Mouse (Mus musculus) E14TG2a.4 (cell line): ENCODE measurements around the gene Pfpl.
A peak's percentile ranks its signal among the peaks of the same experiment; 100 is the strongest.

ENCODE experiments used
- H3K27me3 ChIP-seq: 2 replicates; pipeline ENCODE4 v1.6.1; 2014; ENCODE audit warnings: low read length, control low read depth; ENCODE audit not compliant: insufficient read depth
- H3K36me3 ChIP-seq: 2 replicates; pipeline ENCODE4 v1.6.1; 2014; ENCODE audit warnings: low read length, control low read depth; ENCODE audit not compliant: insufficient read depth
- H3K4me1 ChIP-seq: replicated peaks from 2 replicates; pipeline ENCODE4 v1.6.1; 2014; ENCODE audit warnings: low read depth, low read length, control low read depth
- H3K4me3 ChIP-seq: replicated peaks from 2 replicates; pipeline ENCODE4 v1.5.1; 2014; ENCODE audit warnings: mild to moderate bottlenecking, low read length
- H3K9me3 ChIP-seq: 2 replicates; pipeline ENCODE4 v1.6.1; 2014; ENCODE audit warnings: low read length, control low read depth
- CTCF ChIP-seq: conservative IDR thresholded peaks from 2 replicates; pipeline ENCODE4 v1.5.1; 2014; ENCODE audit warnings: low read length
- NANOG ChIP-seq: IDR thresholded peaks from 2 replicates; pipeline ENCODE4 v1.6.1; 2014; ENCODE audit warnings: borderline replicate concordance, low read length, mixed read lengths
- POU5F1 ChIP-seq: IDR thresholded peaks from 2 replicates; pipeline ENCODE4 v1.6.1; 2014; ENCODE audit warnings: low read length, borderline replicate concordance

Gene Pfpl

DNA sequence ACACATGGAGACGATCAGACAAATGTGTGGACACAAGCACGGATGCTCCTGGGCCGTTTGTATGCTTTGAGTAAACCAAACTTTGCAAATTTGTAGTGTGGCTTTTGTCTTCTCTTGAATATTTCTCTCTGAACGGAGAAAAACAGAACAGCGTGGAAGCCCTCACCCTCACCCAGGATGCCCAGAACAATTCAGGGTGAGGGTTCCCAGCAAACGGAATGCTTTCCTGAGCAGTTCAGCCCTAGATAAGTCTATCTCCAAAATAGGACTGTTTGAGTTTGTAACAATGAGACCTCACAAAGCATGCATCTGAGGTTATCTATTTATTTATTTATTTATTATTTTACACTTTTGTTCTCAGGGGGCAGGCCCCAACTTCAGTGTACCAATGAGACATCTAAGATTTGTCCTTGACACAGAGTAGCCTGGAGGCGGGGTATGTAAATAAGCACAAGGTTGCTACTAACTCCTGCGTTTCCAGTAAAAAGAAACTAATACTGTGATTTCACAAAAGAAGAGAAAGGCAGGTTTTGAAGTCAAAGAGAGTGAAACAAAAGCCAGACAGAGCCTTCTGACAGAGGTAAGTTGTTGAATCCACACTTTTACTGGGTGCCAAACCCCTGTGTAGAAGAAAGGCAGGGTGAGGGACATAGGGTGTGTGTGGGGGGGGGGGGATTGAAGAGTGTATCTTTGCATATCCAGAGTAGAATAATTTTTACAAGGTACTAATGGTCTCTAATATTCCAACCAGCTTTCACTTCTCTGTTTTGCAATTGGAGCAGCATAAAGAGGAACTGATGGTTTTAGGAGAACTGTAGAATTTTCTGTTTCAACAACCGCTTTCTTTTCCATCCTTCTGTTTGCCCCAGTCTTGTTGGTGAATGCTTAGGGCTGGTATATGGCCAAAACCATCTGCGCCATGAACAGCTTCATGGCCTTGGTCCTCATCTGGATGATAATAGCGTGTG lies 32.9 kb downstream of the Pfpl start, which contains the start of gene Mpeg1:
Gene Mpeg1, plus strand, starts transcription at position 498 of the 968 bp plus-strand sequence.
- TF ChIP-seq POU5F1 (no peak), CTCF (no peak), NANOG (no peak)
- Histone ChIP-seq H3K4me1 (peaks cover 25% of the 10 kb centered on the region), H3K9me3 (peaks cover 46% of the 10 kb centered on the region), H3K27me3 (no peaks in the 10 kb centered on the region), H3K4me3 (no peak within 1 kb of the TSS), H3K36me3 (no peaks in the 10 kb centered on the region)

DNA sequence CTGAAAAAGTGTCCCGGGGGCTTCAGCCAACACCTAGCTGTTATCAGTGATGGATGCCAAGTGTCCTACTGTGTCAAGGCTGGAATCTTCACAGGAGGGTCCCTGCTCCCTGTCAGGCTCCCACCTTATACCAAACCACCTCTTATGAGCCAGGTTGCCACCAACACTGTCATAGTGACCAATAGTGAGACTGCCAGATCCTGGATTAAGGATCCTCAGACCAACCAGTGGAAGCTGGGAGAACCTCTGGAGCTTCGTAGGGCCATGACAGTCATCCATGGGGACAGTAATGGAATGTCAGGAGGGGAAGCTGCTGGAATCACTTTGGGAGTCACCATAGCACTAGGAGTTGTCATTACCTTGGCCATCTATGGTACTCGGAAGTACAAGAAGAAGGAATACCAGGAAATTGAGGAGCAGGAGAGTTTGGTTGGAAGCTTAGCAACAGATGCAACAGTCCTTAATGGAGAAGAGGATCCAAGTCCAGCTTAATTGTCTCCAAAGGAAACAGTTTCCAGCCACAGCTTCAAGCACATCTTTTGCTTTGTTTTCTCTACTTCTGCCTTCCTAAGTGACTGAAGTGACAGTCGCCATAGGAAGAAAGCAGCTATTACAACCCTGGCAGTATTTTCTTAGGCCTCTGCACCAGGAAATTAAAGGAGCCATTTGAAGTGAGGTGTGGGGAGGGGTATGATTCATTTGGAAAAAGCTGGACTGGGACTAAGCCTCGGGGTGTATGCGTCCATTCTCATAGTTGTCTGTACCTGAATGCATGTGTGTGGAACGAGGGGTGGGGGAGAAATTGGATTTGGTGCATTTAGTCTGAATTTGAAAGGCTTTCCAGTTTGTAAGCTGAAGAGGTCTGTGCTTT lies 35.4 kb downstream of the Pfpl start:
- Histone ChIP-seq H3K4me3 (no peak overlapping the region), H3K27me3 (no peaks in the 10 kb centered on the region), H3K9me3 (peaks cover 28% of the 10 kb centered on the region), H3K4me1 (peaks cover 29% of the 10 kb centered on the region), H3K36me3 (no peaks in the 10 kb centered on the region)
- no peak for TF ChIP-seq NANOG

DNA sequence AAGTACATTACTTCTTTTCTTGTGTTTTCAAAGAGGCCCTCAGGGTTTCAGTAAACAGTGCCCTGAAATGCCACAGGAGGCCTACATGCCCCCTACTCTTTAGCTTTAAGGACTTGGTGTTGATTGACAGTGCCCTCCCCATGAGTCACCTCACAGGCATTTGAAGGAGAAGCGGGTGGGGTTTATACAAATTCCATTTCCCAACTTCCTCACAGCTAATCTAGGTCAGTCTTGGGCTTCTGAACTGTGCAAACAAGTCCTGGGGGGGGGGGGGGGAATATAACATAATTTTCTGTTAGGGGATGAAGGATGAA lies 36.0 kb downstream of the Pfpl start:
- peaks cover 29% of the 10 kb centered on the region for H3K4me1 ChIP-seq
- no peaks in the 10 kb centered on the region for H3K36me3 ChIP-seq
- no peak for TF ChIP-seq POU5F1
- TF ChIP-seq NANOG: no peak
- no peak for TF ChIP-seq CTCF
- H3K9me3 ChIP-seq: peaks cover 27% of the 10 kb centered on the region
- no peak overlapping the region for H3K4me3 ChIP-seq
- no peaks in the 10 kb centered on the region for H3K27me3 ChIP-seq

DNA sequence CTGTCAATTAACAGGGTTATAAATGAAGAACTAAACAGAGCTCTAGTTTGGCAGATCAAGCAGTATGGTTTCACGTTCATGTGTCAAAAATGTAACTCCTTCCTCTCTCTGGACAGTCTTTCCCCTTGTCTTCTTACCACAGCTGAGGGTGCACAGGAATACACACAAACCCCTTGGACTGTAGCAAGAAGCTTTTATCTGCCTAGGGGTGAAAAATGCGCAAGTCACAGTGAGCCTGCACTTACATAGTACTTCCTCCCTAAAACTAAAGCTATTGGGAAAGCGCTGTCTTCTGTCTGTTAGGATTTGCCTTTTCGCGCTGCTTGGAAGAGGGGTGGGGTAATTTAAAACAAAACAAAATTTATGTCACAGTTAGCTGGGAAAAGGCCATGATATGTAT lies 36.4 kb downstream of the Pfpl start:
- H3K4me3 ChIP-seq: no peak overlapping the region
- peaks cover 29% of the 10 kb centered on the region for H3K4me1 ChIP-seq
- no peaks in the 10 kb centered on the region for H3K36me3 ChIP-seq
- TF ChIP-seq CTCF (no peak), NANOG (no peak), POU5F1 (no peak)
- peaks cover 27% of the 10 kb centered on the region for H3K9me3 ChIP-seq
- no peaks in the 10 kb centered on the region for H3K27me3 ChIP-seq

DNA sequence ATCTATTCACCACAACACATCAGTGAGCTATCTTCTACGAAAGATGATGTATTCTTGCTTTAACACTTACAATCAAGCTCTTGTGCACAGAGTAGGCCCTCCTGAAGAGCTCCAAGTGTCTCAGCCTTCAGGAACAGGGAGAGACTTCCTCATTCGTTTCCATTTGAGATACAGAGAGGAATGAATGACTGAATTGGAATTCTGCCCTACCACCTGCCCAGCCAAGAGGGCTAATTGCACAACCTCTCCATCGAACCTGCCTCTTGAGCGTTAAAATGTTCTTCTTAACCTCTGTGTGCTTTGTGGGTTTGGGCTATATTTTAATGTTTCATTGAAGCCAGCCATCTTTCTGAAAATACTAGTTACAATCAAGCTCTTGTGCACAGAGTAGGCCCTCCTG lies 37.0 kb downstream of the Pfpl start:
- H3K36me3 ChIP-seq: no peaks in the 10 kb centered on the region
- no peaks in the 10 kb centered on the region for H3K27me3 ChIP-seq
- H3K4me1 ChIP-seq: peaks cover 29% of the 10 kb centered on the region
- peaks cover 27% of the 10 kb centered on the region for H3K9me3 ChIP-seq
- TF ChIP-seq NANOG: no peak
- TF ChIP-seq POU5F1: no peak
- TF ChIP-seq CTCF: no peak
- no peak overlapping the region for H3K4me3 ChIP-seq

DNA sequence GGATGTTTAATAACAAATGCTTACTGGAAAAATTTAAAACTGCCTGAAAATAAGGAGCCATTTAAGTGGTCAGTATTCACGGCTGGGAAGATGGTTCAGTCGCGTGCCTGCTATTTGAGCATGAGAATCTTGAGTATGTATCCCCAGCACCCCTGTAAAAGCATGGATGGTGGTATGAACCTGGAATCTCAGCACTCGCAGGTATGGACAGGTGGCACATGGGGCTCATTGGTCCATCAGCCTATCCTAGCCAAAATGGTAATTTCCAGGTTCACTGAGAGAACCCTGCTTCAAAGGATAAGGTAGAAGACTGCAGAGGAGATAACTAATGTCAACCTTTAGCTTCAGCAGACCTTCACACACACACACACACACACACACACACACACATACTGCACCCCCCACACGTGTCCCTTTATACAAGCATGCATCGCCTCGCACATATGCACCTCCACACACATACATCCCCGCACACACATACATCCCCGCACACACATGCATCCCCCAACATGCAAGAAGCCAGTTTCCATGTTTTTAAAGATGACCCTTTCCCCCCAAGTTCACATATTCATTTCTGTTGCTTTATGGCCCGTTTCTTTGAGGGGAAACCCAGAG lies 37.9 kb downstream of the Pfpl start:
- no peak for TF ChIP-seq NANOG
- no peak for TF ChIP-seq POU5F1
- TF ChIP-seq CTCF: no peak
- H3K36me3 ChIP-seq: no peaks in the 10 kb centered on the region
- no peak overlapping the region for H3K4me3 ChIP-seq
- H3K27me3 ChIP-seq: no peaks in the 10 kb centered on the region
- H3K4me1 ChIP-seq: peaks cover 28% of the 10 kb centered on the region
- peaks cover 27% of the 10 kb centered on the region for H3K9me3 ChIP-seq

DNA sequence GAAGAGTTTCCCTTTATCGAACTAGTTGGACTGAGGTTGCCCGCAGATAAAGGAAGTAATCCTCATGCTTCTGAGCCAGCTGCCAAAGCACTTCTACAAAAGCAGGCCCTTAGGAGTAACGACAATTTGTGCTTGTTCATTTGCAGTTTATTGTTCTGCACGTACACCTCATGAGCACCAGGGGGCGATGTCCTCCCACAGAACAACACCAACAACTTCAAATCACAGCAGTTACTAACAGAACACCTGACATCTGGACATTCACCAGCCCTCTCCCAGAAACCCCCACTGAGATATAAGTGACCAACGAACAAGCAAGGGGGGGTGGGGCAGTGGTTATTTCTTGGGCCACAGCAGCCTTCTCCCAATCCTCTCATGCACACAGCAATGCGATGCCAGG lies 38.5 kb downstream of the Pfpl start:
- no peak overlapping the region for H3K4me3 ChIP-seq
- TF ChIP-seq NANOG: no peak
- no peak for TF ChIP-seq POU5F1
- peak; percentile 76 for TF ChIP-seq CTCF
- H3K4me1 ChIP-seq: peaks cover 29% of the 10 kb centered on the region
- no peaks in the 10 kb centered on the region for H3K36me3 ChIP-seq
- H3K27me3 ChIP-seq: no peaks in the 10 kb centered on the region
- H3K9me3 ChIP-seq: peaks cover 24% of the 10 kb centered on the region

DNA sequence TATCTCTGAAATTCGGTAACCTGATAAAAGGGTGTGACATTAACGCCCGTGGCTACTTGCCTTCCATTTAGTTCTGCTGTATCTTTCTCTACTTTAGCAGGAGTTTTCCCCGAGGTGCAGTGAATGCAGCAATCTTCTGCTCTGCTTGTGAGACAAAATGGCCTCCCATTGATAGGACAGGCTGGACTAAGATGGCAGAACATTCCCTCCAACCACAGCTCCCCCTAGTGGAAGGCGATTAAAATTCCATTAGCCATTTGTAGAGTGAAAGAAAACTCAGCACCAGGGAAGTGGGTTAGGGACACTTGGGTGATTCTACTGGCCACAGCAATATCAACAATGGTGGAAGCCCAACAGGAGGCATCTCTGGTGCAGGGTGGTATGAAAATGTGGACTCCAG lies 39.7 kb downstream of the Pfpl start:
- Histone ChIP-seq H3K9me3 (peaks cover 12% of the 10 kb centered on the region), H3K36me3 (no peaks in the 10 kb centered on the region), H3K4me1 (peaks cover 29% of the 10 kb centered on the region), H3K27me3 (no peaks in the 10 kb centered on the region), H3K4me3 (no peak overlapping the region)
- no peak for TF ChIP-seq NANOG
- TF ChIP-seq CTCF: peak; percentile 68
